Mouse (Mus musculus) E14TG2a.4 (cell line): ENCODE measurements around the gene H2afy2.

Experiments
- H3K27me3 ChIP-seq: 2 replicates; pipeline ENCODE4 v1.6.1; 2014; ENCODE audit warnings: low read length, control low read depth; ENCODE audit not compliant: insufficient read depth
- H3K36me3 ChIP-seq: 2 replicates; pipeline ENCODE4 v1.6.1; 2014; ENCODE audit warnings: low read length, control low read depth; ENCODE audit not compliant: insufficient read depth
- H3K4me1 ChIP-seq: replicated peaks from 2 replicates; pipeline ENCODE4 v1.6.1; 2014; ENCODE audit warnings: low read depth, low read length, control low read depth
- H3K4me3 ChIP-seq: replicated peaks from 2 replicates; pipeline ENCODE4 v1.5.1; 2014; ENCODE audit warnings: mild to moderate bottlenecking, low read length
- H3K9me3 ChIP-seq: 2 replicates; pipeline ENCODE4 v1.6.1; 2014; ENCODE audit warnings: low read length, control low read depth
- CTCF ChIP-seq: conservative IDR thresholded peaks from 2 replicates; pipeline ENCODE4 v1.5.1; 2014; ENCODE audit warnings: low read length
- NANOG ChIP-seq: IDR thresholded peaks from 2 replicates; pipeline ENCODE4 v1.6.1; 2014; ENCODE audit warnings: borderline replicate concordance, low read length, mixed read lengths
- POU5F1 ChIP-seq: IDR thresholded peaks from 2 replicates; pipeline ENCODE4 v1.6.1; 2014; ENCODE audit warnings: low read length, borderline replicate concordance

Gene H2afy2

DNA sequence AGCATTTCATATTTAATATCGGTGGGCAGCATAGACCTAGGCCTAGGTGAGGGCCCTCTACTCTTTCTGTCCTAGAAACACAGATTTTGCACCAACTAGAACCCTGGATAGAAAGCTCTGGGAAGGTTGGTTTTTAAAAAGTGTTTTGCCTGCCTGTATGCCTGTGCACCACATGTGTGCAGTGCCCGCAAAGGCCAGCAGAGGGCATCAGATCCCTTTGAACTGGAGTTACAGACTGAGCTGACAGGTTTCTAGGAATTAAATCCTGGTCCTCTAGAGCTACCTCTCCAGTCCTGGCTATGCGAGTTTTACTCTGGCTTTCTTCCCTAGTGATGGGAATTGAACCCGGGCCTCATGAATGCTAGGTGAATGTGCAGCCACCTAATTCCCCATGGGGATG lies 38.8 kb downstream of the H2afy2 start:
- Histone ChIP-seq H3K27me3 (no peaks in the 10 kb centered on the region), H3K9me3 (no peaks in the 10 kb centered on the region), H3K4me3 (no peak overlapping the region), H3K36me3 (peaks cover 82% of the 10 kb centered on the region), H3K4me1 (peaks cover 37% of the 10 kb centered on the region)
- no peak for TF ChIP-seq POU5F1
- TF ChIP-seq CTCF, result peak; percentile 95

DNA sequence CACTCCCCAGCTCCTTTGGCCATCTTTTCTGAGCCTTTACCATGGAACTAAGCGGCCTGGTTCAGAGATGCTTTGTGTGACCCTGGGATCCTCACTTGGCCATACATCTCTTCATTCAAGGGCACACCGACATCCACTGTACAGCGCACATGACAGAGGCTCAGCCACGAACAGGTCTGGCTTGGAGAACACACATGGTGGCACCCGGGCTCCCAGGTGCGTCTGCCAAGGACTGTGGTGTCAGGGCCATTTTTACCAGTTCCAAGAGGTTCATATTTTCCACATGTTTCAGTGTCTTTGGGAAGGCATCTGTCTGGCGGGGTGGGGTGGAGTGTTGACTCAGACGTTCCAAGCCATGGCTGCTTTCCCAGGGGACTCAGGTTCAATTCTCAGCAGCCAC lies 41.6 kb downstream of the H2afy2 start:
- no peak for TF ChIP-seq NANOG
- TF ChIP-seq POU5F1, result no peak
- no peak for TF ChIP-seq CTCF
- Histone ChIP-seq H3K9me3 (no peaks in the 10 kb centered on the region), H3K4me3 (no peak overlapping the region), H3K27me3 (no peaks in the 10 kb centered on the region), H3K4me1 (peaks cover 28% of the 10 kb centered on the region), H3K36me3 (peaks cover 85% of the 10 kb centered on the region)

DNA sequence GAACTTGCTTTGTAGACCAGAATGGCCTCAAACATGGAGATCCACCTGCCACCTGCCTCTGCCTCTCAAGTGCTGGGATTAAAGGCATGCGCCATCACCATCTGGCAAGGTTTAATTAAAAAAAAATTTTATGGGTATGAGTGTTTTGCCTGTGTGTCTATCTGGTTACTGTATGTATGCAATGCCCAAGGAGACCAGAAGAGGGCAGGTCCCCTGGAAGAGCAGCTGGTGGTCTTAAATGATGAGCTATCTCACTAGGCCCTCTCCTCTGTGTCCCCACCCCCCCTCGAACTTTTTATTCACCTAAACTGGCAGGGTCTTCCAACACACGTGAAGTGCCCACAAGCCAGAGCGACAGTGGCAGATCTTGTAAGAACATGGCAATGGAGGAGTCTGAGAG lies 42.1 kb downstream of the H2afy2 start:
- no peaks in the 10 kb centered on the region for H3K9me3 ChIP-seq
- no peak for TF ChIP-seq POU5F1
- TF ChIP-seq CTCF, result peak; percentile 44
- no peak overlapping the region for H3K4me3 ChIP-seq
- no peaks in the 10 kb centered on the region for H3K27me3 ChIP-seq
- H3K36me3 ChIP-seq, result peaks cover 81% of the 10 kb centered on the region
- peaks cover 26% of the 10 kb centered on the region for H3K4me1 ChIP-seq

DNA sequence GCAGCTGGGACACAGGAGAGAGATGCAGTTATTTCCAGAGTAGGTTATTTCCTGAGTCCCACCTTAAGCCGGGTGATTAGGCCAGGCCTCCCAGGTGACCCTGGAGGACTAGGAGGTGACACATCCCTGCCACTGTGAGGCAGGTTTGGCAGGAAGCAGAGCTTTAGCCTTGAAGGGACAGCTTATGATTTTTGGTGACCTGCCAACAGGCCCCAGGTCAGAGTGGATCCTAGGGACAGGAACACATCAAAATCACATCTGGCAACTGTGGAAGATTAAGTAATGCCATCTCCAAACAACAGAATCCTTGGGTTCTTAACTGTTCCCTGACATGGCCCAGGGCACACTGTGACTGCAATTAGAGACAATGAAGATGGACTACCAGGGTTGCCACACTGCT lies 42.6 kb downstream of the H2afy2 start:
- H3K36me3 ChIP-seq, result peaks cover 75% of the 10 kb centered on the region
- H3K9me3 ChIP-seq, result no peaks in the 10 kb centered on the region
- H3K4me1 ChIP-seq, result peaks cover 29% of the 10 kb centered on the region
- no peak overlapping the region for H3K4me3 ChIP-seq
- no peak for TF ChIP-seq CTCF
- no peak for TF ChIP-seq NANOG
- TF ChIP-seq POU5F1, result no peak
- no peaks in the 10 kb centered on the region for H3K27me3 ChIP-seq

DNA sequence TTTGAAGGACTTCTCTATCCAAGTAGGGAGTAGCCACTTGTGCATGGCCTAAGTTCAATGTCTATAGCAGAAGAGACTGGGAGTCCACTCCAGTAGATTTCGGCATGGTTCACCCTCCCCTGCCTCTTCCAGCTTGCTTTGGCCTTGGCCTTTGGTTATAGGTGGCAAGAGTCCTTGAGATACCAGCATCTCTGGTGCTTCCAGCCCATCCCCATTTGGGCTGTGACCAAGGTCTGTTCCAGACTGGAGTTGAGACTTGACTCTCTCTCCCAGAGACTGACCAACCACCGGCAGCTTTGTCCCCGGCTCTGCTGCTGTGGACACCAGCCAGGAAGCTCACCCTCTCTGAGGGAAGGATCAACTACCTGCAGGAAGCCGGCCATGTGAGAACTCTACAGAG lies 45.8 kb downstream of the H2afy2 start:
- H3K4me3 ChIP-seq, result no peak overlapping the region
- no peak for TF ChIP-seq NANOG
- no peak for TF ChIP-seq POU5F1
- TF ChIP-seq CTCF, result no peak

DNA sequence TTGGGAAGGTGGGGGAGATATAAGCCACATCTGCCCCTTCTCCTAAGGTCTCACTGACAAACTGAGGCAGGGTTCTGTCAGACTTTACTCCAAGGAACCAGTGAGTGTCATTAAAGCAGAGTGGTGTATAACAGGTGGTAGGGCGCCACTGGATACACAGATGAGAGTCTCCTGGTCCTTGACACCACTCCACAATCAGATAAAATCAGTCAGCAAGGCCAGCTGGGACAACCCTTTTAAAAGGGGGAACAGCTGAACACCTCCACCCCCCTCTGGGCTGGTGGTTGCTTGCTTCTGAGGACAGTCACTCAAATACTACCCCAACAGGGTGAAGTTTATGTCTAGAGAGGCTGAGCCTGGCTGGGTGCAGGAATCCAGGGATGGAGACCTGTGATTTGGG lies 46.4 kb downstream of the H2afy2 start:
- peaks cover 55% of the 10 kb centered on the region for H3K36me3 ChIP-seq
- TF ChIP-seq NANOG, result no peak
- TF ChIP-seq CTCF, result no peak
- no peak for TF ChIP-seq POU5F1
- peaks cover 46% of the 10 kb centered on the region for H3K4me1 ChIP-seq
- H3K9me3 ChIP-seq, result no peaks in the 10 kb centered on the region
- no peaks in the 10 kb centered on the region for H3K27me3 ChIP-seq
- no peak overlapping the region for H3K4me3 ChIP-seq

More for the DNA sequence above, 45.8 kb downstream of the H2afy2 start:
- Histone ChIP-seq H3K4me1 (peaks cover 42% of the 10 kb centered on the region), H3K9me3 (no peaks in the 10 kb centered on the region), H3K27me3 (no peaks in the 10 kb centered on the region), H3K36me3 (peaks cover 61% of the 10 kb centered on the region)

DNA sequence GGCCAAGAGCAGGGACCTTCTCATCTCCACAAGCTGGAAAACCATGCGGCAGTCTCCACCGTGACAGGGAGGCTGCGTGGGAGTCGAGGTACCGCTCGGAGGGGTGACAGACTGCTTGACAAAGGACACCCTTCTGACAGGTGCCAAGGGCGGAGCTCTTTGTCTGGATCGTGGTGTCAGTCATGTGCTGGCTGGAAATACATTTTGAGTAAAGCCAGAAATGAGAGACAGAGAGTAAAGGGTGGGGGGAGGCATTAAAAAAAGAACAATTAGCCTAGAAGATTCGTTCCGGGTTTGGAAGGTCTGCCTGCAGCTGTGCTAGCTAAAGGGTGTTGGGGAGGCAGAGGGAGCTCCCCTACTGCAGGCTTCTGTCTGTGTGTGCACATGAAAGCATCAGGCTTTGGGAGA lies 47.3 kb downstream of the H2afy2 start:
- H3K4me1 ChIP-seq, result peaks cover 48% of the 10 kb centered on the region
- TF ChIP-seq CTCF (no peak), POU5F1 (no peak), NANOG (no peak)
- no peaks in the 10 kb centered on the region for H3K27me3 ChIP-seq
- H3K4me3 ChIP-seq, result no peak overlapping the region
- peaks cover 46% of the 10 kb centered on the region for H3K36me3 ChIP-seq
- no peaks in the 10 kb centered on the region for H3K9me3 ChIP-seq

DNA sequence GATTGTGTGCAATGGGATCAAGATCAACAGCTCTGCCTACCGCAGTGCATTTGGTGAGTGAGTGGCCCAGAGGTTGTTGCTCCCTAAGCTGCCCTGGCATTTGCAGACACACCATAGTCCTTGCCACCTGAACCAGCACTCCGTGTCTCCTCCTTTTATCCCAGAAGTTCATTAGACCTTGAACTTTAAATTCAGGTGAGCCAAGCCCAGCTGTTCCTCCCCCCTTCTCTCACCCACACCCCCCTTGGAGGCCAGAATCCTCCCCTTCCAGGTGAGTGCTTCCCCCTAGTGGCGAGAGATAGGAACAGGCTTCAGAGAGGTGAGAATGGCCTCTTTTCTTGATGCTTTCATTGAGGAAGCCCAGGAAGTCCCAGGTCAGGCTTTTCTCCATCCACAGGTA lies 49.6 kb downstream of the H2afy2 start:
- Histone ChIP-seq H3K36me3 (peaks cover 29% of the 10 kb centered on the region), H3K9me3 (no peaks in the 10 kb centered on the region), H3K4me3 (no peak overlapping the region), H3K4me1 (peaks cover 44% of the 10 kb centered on the region), H3K27me3 (no peaks in the 10 kb centered on the region)
- no peak for TF ChIP-seq NANOG
- TF ChIP-seq CTCF, result peak; percentile 94
- TF ChIP-seq POU5F1, result no peak

DNA sequence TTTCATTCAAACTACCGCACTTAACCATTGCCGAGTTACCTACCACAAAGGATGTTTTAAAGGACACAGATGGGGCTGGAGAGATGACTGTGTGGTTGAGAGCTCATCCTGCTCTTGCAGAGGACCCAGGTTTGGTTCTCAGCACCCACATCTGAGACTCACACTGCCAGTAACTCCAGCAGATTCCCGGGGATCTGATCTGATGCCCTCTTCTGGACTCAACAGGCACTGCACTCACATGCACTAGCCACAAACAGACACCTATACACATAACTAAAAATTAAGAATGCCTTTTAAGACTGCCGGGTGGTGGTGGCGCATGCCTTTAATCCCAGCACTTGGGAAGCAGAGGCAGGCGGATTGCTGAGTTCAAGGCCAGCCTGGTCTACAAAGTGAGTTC lies 53.8 kb downstream of the H2afy2 start:
- Histone ChIP-seq H3K36me3 (peaks cover 20% of the 10 kb centered on the region), H3K4me1 (peaks cover 52% of the 10 kb centered on the region), H3K4me3 (no peak overlapping the region), H3K9me3 (no peaks in the 10 kb centered on the region), H3K27me3 (no peaks in the 10 kb centered on the region)
- TF ChIP-seq CTCF (peak; percentile 37), POU5F1 (no peak), NANOG (no peak)
